Mouse (Mus musculus): ENCODE measurements around the gene Galnt17.

Galnt17 gene

DNA sequence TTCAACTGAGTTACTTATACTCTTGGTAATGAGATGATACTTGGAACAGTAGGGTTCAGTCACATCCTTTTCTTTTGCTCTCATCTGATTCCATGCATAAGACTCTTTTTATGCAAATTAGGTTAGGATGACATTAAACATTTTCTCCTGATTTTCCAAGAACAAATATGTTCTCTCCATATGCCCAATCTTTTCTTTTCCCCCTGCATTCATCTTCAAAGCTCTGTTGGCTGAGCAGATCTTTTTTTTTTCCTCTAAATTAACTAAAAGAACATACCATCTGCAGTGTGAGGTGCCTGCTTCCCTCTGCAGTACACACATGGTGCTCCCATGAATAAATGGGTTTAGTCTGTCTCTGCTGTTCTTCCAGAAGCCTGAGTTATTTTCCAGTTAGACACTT, 173.5 kb downstream of the Galnt17 start:
- DNase-seq (ENCODE audit: low read depth, low spot score), result no peak

DNA sequence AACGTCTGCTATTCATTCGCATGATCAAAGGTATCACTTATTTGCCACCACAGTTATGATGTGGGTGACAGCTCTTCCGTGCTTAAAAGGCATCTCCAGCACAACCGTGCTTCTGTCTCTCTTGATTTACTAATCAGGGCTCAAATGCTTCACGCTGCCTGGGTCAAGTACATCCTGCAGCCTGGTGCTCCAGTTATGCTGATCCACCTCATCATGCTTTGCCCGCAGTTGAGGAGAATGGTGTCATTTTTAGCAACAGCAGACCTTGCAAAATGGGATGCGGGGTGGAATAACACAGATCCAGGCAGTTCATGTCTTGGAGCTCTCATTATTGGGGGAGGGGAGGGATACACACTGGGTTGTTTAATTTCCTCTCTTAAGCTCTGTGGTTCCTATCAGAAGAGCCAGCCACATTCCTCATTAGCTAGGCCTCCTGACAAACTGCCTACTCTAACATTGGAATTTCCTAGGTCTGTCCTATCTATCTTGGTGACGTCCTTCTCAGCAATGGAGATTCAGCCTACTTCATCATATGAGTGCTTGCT, 187.9 kb downstream of the Galnt17 start:
- no peak for DNase-seq (ENCODE audit: low read depth, low spot score)

DNA sequence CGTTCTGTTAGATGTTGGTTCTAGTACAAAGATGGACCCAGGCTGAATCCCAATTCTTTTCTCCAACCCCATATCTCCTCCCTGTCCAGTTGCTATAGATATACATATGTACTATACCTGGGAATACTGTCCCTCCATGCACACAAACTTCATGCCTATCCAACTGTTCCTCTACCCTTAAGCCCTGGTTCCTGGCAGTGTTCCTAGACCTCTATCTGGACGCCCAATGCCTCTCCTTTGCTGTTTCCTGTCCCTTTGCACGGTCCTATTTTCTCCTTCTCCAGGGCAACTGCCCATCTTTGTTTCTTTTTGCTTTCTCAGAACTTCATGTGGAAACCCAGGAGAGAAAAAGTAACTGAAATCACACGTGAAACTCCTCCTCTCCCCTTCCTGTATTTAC, 188.4 kb downstream of the Galnt17 start:
- no peak for DNase-seq (ENCODE audit: low read depth, low spot score)

DNA sequence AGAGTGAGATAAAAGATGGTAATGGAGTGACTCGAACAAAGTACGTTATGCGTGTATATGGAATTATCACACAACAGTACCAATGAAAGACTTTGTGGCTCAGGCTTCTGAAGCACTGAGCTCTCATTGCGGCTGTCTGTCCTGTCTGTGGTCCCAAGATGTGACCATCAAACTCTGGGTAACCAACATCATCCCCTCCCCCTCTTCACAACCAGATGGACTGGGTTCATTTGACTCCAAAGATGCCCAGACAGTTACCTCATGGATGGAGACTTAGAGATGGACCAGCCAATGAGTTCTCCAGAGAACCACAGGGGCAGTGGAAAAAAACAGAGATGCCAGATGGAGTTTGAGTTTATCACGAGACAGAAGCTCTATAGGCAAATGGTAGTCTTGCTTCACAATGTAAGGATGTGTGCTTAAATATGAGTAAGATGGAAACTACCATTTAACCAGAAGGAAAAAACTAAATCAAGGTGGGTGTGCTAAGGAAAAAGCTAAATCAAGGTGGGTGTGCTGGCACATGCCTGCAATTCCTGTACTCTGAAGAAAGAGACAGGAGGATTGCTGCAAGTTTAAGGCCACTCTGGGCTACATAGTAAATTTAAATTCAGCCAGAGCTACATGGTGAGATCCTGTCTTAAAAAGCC, 190.8 kb downstream of the Galnt17 start:
- no peak for DNase-seq (ENCODE audit: low read depth, low spot score)

DNA sequence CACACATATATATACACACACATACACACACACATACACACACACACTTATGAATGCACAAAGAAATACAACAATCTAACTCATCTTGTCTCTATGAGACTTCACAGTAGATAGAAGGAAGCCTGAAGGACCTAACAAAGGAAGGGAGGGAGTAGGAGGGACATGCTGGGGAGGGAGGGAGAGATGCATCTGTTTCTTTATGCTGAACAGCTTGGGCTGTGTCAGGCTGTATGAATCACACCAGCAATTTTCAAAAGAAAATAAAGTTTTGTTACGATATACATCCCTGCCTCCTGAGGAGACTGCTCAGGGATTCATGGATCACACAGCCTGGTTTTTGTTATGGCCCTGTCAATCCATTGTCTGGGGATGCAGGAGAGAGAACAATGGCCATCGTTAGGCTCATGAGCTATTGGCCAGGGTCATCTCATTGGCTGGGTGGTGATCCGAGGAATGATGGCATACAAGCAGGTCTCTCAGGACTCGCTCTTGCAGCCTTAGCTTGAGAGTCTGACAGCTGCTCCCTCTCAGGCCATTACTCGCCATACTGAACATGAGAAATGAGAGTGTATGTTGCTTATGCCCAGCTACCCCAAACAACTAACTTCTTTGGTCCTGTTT, 194.3 kb downstream of the Galnt17 start:
- no peak for DNase-seq (ENCODE audit: low read depth, low spot score)

GRCm38 (mm10) chr5:131107188-131107587, 201.1 kb downstream of the Galnt17 start:
- DNase-seq (ENCODE audit: low read depth, low spot score), result no peak

- no peak for DNase-seq (ENCODE audit: low read depth, low spot score)
These were observed 211.5 kb downstream of the Galnt17 start for GRCm38 (mm10) chr5:131096824-131097223.

- DNase-seq (ENCODE audit: low read depth, low spot score), result no peak
These were observed 212.7 kb downstream of the Galnt17 start for GRCm38 (mm10) chr5:131095635-131096034.

DNA sequence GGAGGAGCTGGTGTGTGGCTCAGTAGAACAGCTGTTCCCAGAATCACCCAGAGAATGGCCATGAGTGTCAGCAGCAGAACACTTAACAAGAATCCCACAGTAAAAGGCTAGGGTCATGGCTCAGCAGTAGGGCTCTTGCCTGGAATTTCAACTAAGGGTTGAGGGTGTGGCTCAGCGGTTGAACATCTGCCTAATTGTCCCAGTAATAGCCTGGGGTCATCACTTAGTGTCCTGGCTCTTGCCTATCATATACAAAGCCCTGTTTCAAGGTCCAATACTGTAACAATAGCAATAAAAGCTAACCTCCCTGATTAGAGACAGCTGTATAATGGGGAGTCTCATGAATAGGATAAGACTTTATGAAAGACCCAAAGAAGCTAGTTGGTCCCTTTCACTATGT, 213.5 kb downstream of the Galnt17 start:
- DNase-seq (ENCODE audit: low read depth, low spot score), result no peak

DNA sequence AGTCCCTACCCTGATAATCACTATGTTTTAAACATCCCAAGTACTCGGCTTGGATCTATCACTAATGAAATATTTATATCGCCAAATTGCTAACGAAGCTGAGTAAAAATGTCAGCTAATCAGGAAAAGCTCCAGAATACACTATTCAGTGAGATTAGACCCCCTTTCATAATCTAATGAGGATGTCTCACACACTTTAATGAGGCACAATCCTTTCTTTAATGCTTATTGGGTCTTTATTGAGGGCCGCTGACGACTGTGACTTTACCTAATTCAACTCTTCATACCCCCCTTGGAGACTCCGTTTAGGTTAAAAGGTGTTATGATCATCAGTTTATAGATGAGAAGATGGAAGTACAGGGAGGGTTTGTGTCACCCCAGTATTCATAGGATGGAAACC, 214.2 kb downstream of the Galnt17 start:
- no peak for DNase-seq (ENCODE audit: low read depth, low spot score)

DNA sequence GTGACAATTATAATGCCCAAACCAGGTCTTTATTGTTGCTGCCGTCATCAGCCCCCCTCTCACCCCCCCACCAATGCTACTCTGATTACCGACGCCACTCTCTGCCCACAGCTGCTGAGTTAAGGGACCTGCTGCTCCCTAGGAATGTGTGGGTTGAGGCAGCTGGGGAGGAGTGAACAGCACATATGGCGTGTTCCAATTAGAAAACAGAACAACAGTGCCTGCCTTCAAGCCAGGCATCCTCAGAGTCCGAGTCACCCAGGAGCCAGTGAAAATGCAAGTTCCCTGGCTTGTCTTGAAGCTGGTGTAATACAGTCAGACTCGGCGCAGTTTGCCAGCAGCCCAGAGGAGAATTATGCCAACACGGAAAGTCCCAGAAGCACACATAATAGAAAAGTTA, 218.4 kb downstream of the Galnt17 start:
- DNase-seq (ENCODE audit: low read depth, low spot score), result peak; percentile 55

DNA sequence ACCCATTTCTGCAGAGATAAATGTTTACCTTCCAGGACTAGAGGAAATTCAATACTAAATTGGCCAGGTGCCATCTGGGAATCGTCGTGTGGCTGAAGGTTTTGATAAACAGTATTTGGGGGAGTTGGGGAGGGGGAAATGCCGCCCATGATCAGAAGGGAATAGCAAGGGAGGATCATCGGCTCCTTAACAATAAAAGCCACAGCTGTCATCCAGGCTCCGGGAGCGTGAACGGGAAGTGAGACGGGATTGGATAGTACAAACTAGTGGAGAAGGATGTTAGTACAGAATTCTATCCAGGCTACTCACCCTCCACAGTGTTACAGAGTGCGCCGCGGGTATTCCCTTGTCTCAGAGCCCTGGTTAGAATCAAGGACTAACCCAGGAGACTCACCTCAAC, 219.4 kb downstream of the Galnt17 start:
- no peak for DNase-seq (ENCODE audit: low read depth, low spot score)

GRCm38 (mm10) chr5:131083072-131083657, 225.1 kb downstream of the Galnt17 start:
- DNase-seq (ENCODE audit: low read depth, low spot score), result peak; percentile 25

GRCm38 (mm10) chr5:131077682-131078081, 230.6 kb downstream of the Galnt17 start:
- no peak for DNase-seq (ENCODE audit: low read depth, low spot score)

DNA sequence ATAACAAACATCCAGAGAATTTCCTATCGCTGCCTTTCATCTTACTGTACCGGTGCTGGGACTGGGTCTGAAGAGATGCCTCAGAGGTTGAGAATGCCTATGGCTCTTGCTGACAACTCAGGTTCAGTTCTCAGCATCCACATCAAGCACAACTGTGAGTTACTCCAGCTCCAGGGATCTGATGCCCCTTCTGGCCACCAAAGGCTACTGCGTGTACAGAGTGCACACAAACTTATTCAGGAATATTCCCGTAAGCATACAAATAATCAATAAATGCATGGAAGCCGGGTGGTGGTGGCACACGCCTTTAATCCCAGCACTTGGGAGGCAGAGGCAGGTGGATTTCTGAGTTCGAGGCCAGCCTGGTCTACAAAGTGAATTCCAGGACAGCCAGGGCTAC, 232.5 kb downstream of the Galnt17 start:
- DNase-seq (ENCODE audit: low read depth, low spot score), result no peak

DNA sequence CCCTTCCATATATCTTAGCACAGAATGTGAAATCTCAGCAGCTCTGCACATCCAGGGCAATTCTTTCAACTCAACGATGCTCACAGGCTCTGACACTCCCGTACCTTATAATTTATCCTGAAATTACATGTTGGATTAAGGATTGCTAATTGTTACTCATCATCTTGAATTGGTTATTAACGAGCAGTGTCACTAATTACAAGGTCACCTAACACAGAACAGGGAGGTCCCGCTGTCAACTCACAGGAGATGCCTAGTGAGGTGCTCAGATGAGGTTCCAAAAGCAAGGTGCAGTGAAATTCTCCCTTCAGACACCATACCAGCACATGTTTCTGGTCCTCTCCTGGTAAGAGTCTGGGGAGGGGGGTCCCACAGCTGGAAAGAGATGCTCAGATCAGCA, 234.0 kb downstream of the Galnt17 start:
- no peak for DNase-seq (ENCODE audit: low read depth, low spot score)

DNA sequence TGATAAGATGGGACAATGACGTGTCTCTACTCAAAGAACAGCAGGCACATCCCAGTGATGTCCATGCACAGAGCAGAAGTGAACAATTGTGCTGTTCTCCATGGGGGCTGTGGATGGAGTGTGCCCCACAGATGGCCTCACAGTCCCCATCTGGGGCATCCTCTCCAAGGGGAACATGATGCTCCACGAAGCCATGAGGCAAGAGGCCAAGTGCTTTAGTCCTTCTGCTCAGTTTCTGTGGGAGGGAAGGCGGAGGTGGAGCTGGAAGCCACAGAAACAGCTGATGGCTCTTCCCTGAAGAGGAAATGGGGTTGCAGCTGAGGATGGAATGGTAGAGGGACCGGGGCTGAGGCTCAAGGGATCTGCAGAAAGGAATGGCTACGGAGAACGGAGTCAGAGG, 243.1 kb downstream of the Galnt17 start:
- no peak for DNase-seq (ENCODE audit: low read depth, low spot score)

- no peak for DNase-seq (ENCODE audit: low read depth, low spot score)
These were observed 259.8 kb downstream of the Galnt17 start for GRCm38 (mm10) chr5:131048505-131048904.

DNA sequence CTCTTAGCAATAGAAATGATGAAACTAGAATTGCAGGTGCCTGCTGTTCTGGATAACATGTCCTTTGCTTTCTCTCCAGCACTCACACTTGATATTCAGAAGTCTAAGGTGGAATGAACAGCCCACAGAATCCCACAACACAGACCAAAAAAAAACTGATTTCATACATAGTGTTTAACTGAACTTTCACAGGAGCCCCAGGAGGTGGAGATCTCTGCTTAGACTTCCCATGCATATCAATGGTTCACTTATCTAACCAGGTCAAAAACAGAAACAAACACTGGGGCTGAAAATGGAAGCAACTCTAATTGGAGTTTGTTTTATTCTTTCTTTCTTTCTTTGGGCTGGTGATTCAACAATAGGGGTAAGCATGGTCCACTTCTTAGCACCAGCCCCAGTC, 265.2 kb downstream of the Galnt17 start:
- DNase-seq (ENCODE audit: low read depth, low spot score), result no peak

DNA sequence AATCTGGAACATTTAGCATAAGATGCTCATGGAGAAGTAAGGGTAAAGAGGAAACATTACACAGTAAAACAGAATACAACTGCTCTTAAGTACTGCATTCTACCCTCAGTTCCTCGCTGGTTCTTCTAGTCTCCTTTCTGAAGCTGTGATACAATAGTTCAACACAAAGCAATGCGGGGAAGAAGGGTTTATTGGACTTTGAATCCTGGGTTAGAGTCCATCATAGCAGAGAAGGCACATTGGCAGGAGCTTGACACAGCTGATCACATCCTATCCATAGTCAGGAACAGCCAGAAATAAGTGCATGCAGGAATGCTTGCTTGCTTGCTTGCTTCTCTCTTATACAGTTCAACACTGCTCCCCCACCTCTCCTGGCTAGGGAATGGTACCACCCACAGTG, 267.9 kb downstream of the Galnt17 start:
- no peak for DNase-seq (ENCODE audit: low read depth, low spot score)

DNA sequence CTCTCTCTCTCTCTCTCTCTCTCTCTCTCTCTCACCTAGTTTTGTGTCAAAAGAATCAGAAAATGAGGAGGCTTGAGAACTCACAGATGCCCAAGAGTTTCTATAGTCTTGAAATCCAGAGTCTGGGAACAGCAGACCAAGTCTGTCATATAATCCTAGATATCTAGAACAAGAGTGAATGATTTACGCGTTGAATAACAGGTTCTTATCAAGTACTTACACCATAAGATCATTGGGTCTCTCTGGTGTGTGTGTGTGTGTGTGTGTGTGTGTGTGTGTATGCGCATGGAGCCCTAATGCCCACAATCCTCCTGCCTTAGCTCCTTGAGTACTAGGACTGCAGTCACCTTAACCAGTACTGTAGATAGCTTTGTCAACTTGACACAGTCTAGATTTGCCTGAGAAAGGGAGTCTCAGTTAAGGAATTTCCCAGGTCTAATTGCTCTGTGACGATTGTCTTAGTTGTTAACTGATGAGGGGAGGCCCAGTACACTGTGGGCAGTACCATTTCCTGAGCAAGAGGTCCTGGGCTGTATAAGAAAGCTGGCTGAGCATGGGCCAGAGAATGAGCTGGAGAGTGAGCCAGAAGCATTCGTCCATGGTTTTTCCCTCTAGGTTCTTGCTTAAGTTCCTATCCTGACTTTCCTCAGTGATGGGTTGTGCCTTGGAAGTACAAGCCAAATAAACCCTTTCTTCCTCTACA, 268.5 kb downstream of the Galnt17 start:
- no peak for DNase-seq (ENCODE audit: low read depth, low spot score)

- DNase-seq (ENCODE audit: low read depth, low spot score), result no peak
These were observed 283.8 kb downstream of the Galnt17 start for GRCm38 (mm10) chr5:131024506-131024905.
